Mouse (Mus musculus) cerebellum, adult 2 months (tissue): ENCODE data around the gene Acad10. TPM values are rescaled to one million over a fixed set of nuclear protein-coding genes. Genes with fewer than 3 reads are reported as not detected.

Experiments
- DNase-seq, 2 experiments: peaks; one replicate each; pipeline ENCODE4 v3.0.0; 2021
- H3K27ac ChIP-seq: fragments of 200-500 bp; 2 replicates; pipeline ENCODE4 v1.5.1; 2012; ENCODE audit warnings: low read length, control low read depth, inconsistent platforms; ENCODE audit not compliant: insufficient read depth
- H3K27me3 ChIP-seq: fragments of 200-500 bp; 2 replicates; pipeline ENCODE4 v1.6.1; 2012; ENCODE audit warnings: inconsistent platforms, mild to moderate bottlenecking, low read length, moderate library complexity; ENCODE audit not compliant: control insufficient read depth, insufficient read depth
- H3K4me1 ChIP-seq: fragments of 200-500 bp; 2 replicates; pipeline ENCODE4 v1.6.1; 2011; ENCODE audit warnings: low read length; ENCODE audit not compliant: control insufficient read depth, insufficient read depth
- H3K4me3 ChIP-seq: fragments of 200-500 bp; replicated peaks from 2 replicates; pipeline ENCODE3; 2011; ENCODE audit warnings: mild to moderate bottlenecking, low read depth, low read length, control low read depth; ENCODE audit not compliant: insufficient read depth
- CTCF ChIP-seq: fragments of 200-500 bp; IDR thresholded peaks from 2 replicates; pipeline ENCODE4 v1.5.1; 2011; ENCODE audit warnings: low read depth, mild to moderate bottlenecking, control low read depth, low read length, moderate library complexity, borderline replicate concordance; ENCODE audit not compliant: insufficient read depth
- POLR2A ChIP-seq: fragments of 200-500 bp; IDR thresholded peaks from 2 replicates; pipeline ENCODE4 v1.6.1; 2011; ENCODE audit warnings: low read length, control low read depth, borderline replicate concordance; ENCODE audit not compliant: insufficient read depth
- WGBS: fragments of 180-500 bp; shearing (Covaris S2); methylation state at CpG from one replicate; pipeline ENCODE4 v1.1.7; 2018; 5-methylcytosine and 5-hydroxymethylcytosine counted together
- polyA plus RNA-seq: library from polyadenylated mRNA; depleted of rRNA; stranded (reverse); fragments of >200 nt; gene quantifications from 2 replicates; pipeline ENCODE4 v1.2.3, GENCODE M21; 2012

The Acad10 gene
- polyA plus RNA-seq, 1 experiment: 3.6 TPM

DNA sequence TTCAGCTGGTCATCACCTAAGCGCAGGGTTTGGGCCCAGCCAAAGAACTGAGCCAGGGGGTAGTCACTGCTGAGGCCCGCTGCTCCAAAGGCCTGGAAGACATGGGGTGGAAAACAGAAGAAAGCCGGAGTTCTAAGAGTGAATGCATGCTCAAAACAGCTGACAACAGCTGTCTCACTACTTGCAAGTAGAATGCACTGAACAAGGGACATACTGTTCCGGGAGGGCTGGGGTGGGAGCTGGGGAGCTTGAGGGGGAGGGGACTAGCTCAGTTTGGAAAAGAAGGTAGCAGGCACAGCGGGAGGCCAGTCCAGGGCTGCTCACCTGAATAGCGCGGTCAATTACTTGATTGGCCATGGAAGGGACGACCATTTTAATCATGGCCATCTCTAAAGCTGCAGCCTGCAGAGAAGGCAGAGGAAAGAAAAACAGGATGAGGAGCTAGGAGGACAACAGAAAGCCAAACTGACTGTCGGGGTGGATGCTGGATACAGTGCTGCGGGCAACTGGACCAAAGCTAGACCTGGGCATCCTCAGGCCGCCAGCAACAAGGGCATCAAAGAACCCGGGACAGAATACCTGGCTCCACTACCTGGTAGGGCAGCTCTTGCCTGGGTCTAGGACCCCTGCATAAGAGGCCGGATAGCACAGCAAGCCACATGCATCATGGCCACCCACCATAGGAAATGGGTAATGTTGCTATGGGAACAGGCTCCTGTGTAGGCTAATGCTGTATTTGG, 61.3 kb downstream of the Acad10 start:
- no peak overlapping the region for H3K27ac ChIP-seq
- no peaks in the 10 kb centered on the region for H3K4me1 ChIP-seq
- H3K4me3 ChIP-seq: no peak overlapping the region
- no peak for DNase-seq
- no peaks in the 10 kb centered on the region for H3K27me3 ChIP-seq
- WGBS: 73% methylated on average over 13 of the region's 13 CpGs
- TF ChIP-seq POLR2A (no peak), CTCF (no peak)

DNA sequence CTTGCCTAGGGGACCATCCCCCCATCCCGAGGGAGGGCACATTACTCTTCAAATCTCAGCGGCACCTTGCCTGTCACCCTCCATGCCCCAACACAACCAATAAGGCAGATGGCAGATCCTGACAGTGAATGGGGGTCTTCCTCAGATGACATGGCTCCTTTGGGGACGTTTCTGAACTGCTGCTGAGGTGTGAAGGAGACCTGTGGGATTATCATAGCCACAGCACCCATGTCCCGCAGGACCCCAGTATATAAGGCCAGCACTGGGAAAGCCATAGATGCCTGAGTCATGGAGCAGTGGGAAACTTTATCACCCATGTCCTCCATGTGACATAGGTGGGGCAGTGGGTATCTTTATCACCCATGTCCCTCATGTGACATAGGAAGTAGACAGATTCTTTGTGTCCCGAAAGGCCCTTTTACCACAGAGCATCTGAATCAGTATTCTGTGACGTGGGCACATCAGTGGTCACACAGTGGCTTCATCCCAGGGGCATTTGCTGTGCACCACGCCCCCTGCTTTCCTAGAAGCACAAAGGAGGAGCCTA, 62.2 kb downstream of the Acad10 start:
- Histone ChIP-seq H3K4me1 (no peaks in the 10 kb centered on the region), H3K27ac (no peak overlapping the region), H3K27me3 (no peaks in the 10 kb centered on the region), H3K4me3 (no peak overlapping the region)
- DNase-seq: no peak
- WGBS: 77% methylated on average over 7 of the region's 7 CpGs
- no peak for TF ChIP-seq POLR2A
- TF ChIP-seq CTCF: no peak

DNA sequence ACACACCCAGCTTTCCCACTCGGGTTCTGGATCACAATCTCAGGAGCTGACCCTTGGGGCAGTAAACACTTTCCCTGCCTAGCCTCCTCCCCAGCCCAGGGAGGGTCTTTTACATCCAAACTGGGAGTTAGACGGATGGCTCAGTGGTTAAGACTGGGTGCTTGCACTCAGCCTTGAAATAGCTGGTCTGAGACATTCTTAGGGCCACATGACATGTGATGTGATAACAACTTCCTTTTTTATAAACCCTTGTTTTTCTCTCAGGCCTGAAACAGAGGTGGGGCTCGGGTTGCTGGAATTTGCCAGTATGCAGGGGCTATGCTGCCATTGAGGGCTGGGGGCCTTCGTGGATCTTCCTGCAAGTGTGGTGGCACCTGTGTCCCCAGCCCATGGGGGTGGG, 63.0 kb downstream of the Acad10 start:
- no peak for DNase-seq
- 71% methylated on average over 4 of the region's 4 CpGs for WGBS
- Histone ChIP-seq H3K27me3 (no peaks in the 10 kb centered on the region), H3K27ac (no peak overlapping the region), H3K4me1 (no peaks in the 10 kb centered on the region), H3K4me3 (no peak overlapping the region)
- no peak for TF ChIP-seq POLR2A
- TF ChIP-seq CTCF: no peak

DNA sequence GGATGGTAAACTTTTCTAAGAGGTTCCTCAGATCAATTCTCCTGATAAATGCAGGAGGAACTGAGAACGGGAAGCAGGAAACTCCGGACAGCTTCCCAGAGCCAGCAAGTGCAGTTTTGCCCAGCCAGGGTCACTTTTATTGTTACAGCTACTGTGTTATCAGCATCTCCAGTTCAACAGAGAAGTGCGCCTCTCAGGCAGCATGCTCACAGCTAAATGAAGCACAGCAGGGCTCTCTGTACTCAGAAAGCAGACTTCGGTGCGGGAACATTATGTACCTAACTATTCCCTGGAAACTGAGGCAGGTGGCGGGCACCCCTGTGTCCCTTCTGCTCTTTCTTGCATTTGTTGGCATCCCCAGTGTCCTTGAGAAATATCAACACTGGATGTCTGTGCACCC, 64.1 kb downstream of the Acad10 start:
- Histone ChIP-seq H3K27me3 (no peaks in the 10 kb centered on the region), H3K4me3 (no peak overlapping the region), H3K27ac (no peak overlapping the region), H3K4me1 (no peaks in the 10 kb centered on the region)
- no peak for DNase-seq
- TF ChIP-seq CTCF (no peak), POLR2A (no peak)
- 77% methylated on average over 6 of the region's 6 CpGs for WGBS

DNA sequence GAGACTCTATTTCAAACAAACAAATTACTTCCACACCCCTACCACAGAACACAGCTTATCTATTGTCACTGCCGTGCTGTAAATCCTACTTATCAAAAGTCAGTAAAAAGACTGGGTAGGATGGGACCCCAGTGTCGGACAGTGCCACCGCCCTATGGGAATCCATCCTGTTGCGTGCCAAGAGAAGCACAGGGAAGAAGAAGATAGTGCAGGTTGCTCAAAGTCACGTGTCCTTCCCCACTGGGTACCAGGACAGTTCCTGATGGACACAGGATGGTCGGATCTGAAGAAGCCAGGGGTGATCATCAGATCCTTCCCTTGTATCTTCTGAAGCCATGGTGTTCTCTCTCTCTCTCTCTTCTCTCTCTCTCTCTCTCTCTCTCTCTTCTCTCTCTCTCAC, 64.6 kb downstream of the Acad10 start:
- DNase-seq: no peak
- Histone ChIP-seq H3K27ac (no peak overlapping the region), H3K27me3 (no peaks in the 10 kb centered on the region), H3K4me3 (no peak overlapping the region), H3K4me1 (no peaks in the 10 kb centered on the region)
- WGBS: 72% methylated on average over 6 of the region's 6 CpGs
- TF ChIP-seq POLR2A: no peak
- TF ChIP-seq CTCF: no peak

DNA sequence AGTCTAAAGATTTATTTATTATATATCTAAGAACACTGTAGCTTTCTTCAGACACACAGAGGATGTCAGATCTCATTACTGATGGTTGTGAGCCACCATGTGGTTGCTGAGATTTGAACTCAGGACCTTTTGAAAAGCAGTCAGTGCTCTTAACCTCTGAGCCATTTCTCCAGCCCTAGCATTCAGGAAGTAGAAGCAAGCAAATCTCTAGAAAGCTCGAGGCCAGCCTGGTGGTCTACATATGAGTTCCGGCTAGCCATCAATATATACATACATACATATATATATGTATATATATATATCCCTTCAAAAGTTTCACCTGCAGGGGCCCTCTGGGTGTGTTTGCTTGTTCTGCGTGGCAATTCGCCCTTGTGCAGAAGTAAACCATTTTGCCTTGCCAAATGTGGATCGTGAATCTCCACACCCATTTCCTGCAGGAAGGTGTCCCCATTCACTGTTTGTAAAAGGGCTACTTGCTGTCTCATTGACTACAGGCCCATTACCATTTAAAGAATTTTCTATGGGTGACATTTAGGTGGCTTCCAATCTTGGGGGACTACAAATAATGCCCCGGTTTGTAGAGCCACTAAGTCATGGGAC, 65.5 kb downstream of the Acad10 start:
- H3K27ac ChIP-seq: no peak overlapping the region
- WGBS: 92% methylated on average over 6 of the region's 6 CpGs
- TF ChIP-seq CTCF: no peak
- no peak for TF ChIP-seq POLR2A
- H3K27me3 ChIP-seq: no peaks in the 10 kb centered on the region
- H3K4me3 ChIP-seq: no peak overlapping the region
- DNase-seq: no peak
- H3K4me1 ChIP-seq: no peaks in the 10 kb centered on the region

DNA sequence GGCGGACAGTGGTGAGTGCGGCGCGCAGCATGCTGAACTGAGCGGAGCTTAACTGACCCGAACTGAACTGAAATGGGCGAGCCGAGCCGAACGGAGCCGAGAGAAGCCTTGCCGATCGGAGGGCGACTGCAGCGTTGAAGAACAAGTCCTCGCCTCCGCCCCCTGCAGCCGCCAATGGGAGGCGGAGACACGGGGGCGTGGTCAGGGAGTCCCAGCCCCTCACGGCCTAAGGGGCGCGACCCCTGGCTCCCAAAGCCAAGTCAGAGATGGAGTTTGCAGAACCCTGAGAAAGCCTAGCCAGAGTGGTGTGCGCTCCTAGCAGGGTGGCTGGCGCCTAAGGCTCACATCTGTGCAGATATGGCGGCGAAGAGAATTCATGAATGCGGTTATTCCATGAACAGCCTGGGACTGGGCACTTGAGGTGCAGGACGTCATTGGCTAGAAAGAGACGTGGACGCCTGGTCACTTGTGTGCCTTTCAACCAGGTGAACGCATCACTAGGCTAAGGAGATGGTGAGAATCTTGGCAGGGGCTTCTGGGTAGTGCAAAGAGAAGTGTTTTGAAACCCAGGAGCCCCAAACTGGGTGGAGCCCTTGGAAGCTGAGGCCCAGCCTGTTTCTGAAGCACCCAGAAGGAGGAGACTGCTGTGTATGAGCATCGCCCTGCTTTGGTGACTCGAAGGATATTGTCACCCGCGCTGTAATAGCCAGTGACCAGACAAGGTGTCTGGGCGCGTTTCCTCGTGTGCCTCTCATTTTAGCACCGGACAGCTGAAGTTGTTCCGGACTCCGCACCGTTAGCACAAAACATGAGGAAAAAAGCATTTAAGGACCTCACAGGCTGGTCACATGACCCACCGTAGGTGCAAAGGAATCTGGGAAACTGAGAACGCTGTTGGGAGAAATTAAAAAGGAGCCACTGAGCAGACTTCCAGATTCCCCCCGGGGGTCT, 66.6 kb downstream of the Acad10 start, which contains the start of gene Aldh2:
Gene Aldh2 (minus strand): TSS at position 374 of the 951 bp plus-strand sequence.
- WGBS: 3% methylated on average over 47 of the region's 47 CpGs
- TF ChIP-seq POLR2A (no peak; the same call in 1 of the 2 replicates), CTCF (no peak)
- peak within 1 kb of the TSS; percentile 68 for H3K4me3 ChIP-seq
- no peaks in the 10 kb centered on the region for H3K4me1 ChIP-seq
- H3K27ac ChIP-seq: no peak within 1 kb of the TSS
- peak; percentile 63 for DNase-seq
- H3K27me3 ChIP-seq: no peaks in the 10 kb centered on the region
